Mouse (Mus musculus) kidney, embryonic 14.5 days (tissue): ENCODE measurements at regions not wholly inside any gene's neighbourhood (a gene's known extent, or its start where the extent isn't known, plus 50 kb on each side); places are given as distances from the start of the nearest gene placed in this dataset.
"Not testable (repeated sequence)": the region's sequence is repeated elsewhere in the genome, so short reads cannot be mapped to it uniquely, and the experiment has no call there.

Source experiments
- ATAC-seq: fragments of 200-750 bp; cut with Nextera tagmentation; 2 replicates; pipeline ENCODE4 v1.8.0; 2017; ENCODE audit warnings: moderate number of reproducible peaks, mild to moderate bottlenecking, moderate TSS enrichment, moderate library complexity; ENCODE audit not compliant: low FRiP score, low TSS enrichment
- H3K27ac ChIP-seq: fragments of 300-500 bp; sonication (generic); 2 replicates; pipeline ENCODE4 v1.5.1; 2014; ENCODE audit warnings: low read depth, mild to moderate bottlenecking, low read length, moderate library complexity, mixed read lengths
- H3K27me3 ChIP-seq: fragments of 300-500 bp; sonication (generic); 2 replicates; pipeline ENCODE4 v1.6.1; 2014; ENCODE audit warnings: mild to moderate bottlenecking, low read length; ENCODE audit not compliant: control insufficient read depth, insufficient read depth
- H3K36me3 ChIP-seq: fragments of 300-500 bp; sonication (generic); 2 replicates; pipeline ENCODE4 v1.6.1; 2014; ENCODE audit warnings: low read length, mixed read lengths; ENCODE audit not compliant: control insufficient read depth, insufficient read depth
- H3K4me1 ChIP-seq: fragments of 300-500 bp; sonication (generic); 2 replicates; pipeline ENCODE4 v1.6.1; 2014; ENCODE audit warnings: low read length, mixed read lengths; ENCODE audit not compliant: control insufficient read depth, insufficient read depth
- H3K4me2 ChIP-seq: fragments of 300-500 bp; sonication (generic); replicated peaks from 2 replicates; pipeline ENCODE4 v1.6.1; 2014; ENCODE audit warnings: low read depth, mild to moderate bottlenecking, low read length
- H3K4me3 ChIP-seq: fragments of 300-500 bp; sonication (generic); 2 replicates; pipeline ENCODE4 v1.5.1; 2014; ENCODE audit warnings: mild to moderate bottlenecking, low read length
- H3K9ac ChIP-seq: fragments of 300-500 bp; sonication (generic); 2 replicates; pipeline ENCODE4 v1.6.1; 2014; ENCODE audit warnings: low read depth, mild to moderate bottlenecking, low read length, moderate library complexity
- H3K9me3 ChIP-seq: fragments of 300-500 bp; sonication (generic); 2 replicates; pipeline ENCODE4 v1.6.1; 2016; ENCODE audit warnings: low read length; ENCODE audit not compliant: control insufficient read depth
- WGBS: fragments of 180-500 bp; shearing (Covaris S2); extraction: QIAGEN DNeasy Blood & Tissue Kit; methylation state at CpG from one replicate; pipeline ENCODE4 v1.1.7; 2014; 5-methylcytosine and 5-hydroxymethylcytosine counted together

- Histone ChIP-seq H3K4me1 (no peaks in the 10 kb centered on the region), H3K36me3 (no peaks in the 10 kb centered on the region), H3K27me3 (no peaks in the 10 kb centered on the region), H3K9ac (no peak overlapping the region), H3K27ac (no peak overlapping the region), H3K9me3 (no peaks in the 10 kb centered on the region), H3K4me2 (no peak overlapping the region), H3K4me3 (no peak overlapping the region)
- whole genome bisulfite sequencing = 84% methylated on average over 10 of the region's 10 CpGs
- ATAC-seq = no peak
These were observed 155.6 kb upstream of the Ipo5 start for GRCm38 (mm10) chr14:120755389-120755788.

- Histone ChIP-seq H3K27ac (no peak overlapping the region), H3K27me3 (no peaks in the 10 kb centered on the region), H3K4me1 (no peaks in the 10 kb centered on the region), H3K36me3 (no peaks in the 10 kb centered on the region), H3K4me2 (no peak overlapping the region), H3K9me3 (no peaks in the 10 kb centered on the region), H3K4me3 (no peak overlapping the region), H3K9ac (no peak overlapping the region)
- no peak for ATAC-seq
- WGBS = 90% methylated on average over 14 of the region's 14 CpGs
These were observed 152.7 kb upstream of the Ipo5 start for GRCm38 (mm10) chr14:120758200-120758830.

GRCm38 (mm10) chr14:120762168-120762567, 148.9 kb upstream of the Ipo5 start:
- Histone ChIP-seq H3K27ac (no peak overlapping the region), H3K4me1 (no peaks in the 10 kb centered on the region), H3K27me3 (no peaks in the 10 kb centered on the region), H3K4me3 (no peak overlapping the region), H3K4me2 (no peak overlapping the region), H3K9me3 (no peaks in the 10 kb centered on the region), H3K9ac (no peak overlapping the region), H3K36me3 (no peaks in the 10 kb centered on the region)
- no peak for ATAC-seq
- WGBS = 81% methylated on average over 7 of the region's 7 CpGs

- H3K4me3 ChIP-seq = no peak overlapping the region
- no peak overlapping the region for H3K4me2 ChIP-seq
- H3K9me3 ChIP-seq = no peaks in the 10 kb centered on the region
- H3K27me3 ChIP-seq = no peaks in the 10 kb centered on the region
- WGBS = 81% methylated on average over 11 of the region's 11 CpGs
- H3K27ac ChIP-seq = no peak overlapping the region
- H3K36me3 ChIP-seq = no peaks in the 10 kb centered on the region
- no peaks in the 10 kb centered on the region for H3K4me1 ChIP-seq
- H3K9ac ChIP-seq = no peak overlapping the region
- no peak for ATAC-seq
These were observed 148.3 kb upstream of the Ipo5 start for GRCm38 (mm10) chr14:120762733-120763132.

GRCm38 (mm10) chr14:120763796-120764195, 147.2 kb upstream of the Ipo5 start:
- Histone ChIP-seq H3K4me2 (no peak overlapping the region), H3K27me3 (no peaks in the 10 kb centered on the region), H3K4me3 (no peak overlapping the region), H3K4me1 (no peaks in the 10 kb centered on the region), H3K9me3 (no peaks in the 10 kb centered on the region; the same call in 1 of the 2 replicates), H3K9ac (no peak overlapping the region), H3K27ac (no peak overlapping the region), H3K36me3 (no peaks in the 10 kb centered on the region)
- 77% methylated on average over 5 of the region's 5 CpGs for WGBS
- ATAC-seq = no peak

- WGBS = 75% methylated on average over 3 of the region's 3 CpGs
- Histone ChIP-seq H3K9me3 (no peaks in the 10 kb centered on the region; the same call in 1 of the 2 replicates), H3K4me1 (no peaks in the 10 kb centered on the region)
These were observed 146.6 kb upstream of the Ipo5 start for GRCm38 (mm10) chr14:120764386-120764785.

GRCm38 (mm10) chr14:120766451-120766850, 144.6 kb upstream of the Ipo5 start:
- Histone ChIP-seq H3K27ac (no peak overlapping the region), H3K27me3 (no peaks in the 10 kb centered on the region), H3K9ac (no peak overlapping the region), H3K9me3 (no peaks in the 10 kb centered on the region; the same call in 1 of the 2 replicates), H3K4me1 (no peaks in the 10 kb centered on the region), H3K36me3 (no peaks in the 10 kb centered on the region), H3K4me2 (no peak overlapping the region), H3K4me3 (no peak overlapping the region)
- no peak for ATAC-seq
- whole genome bisulfite sequencing = 94% methylated on average over 5 of the region's 5 CpGs

More at GRCm38 (mm10) chr14:120764386-120764785, 146.6 kb upstream of the Ipo5 start:
- Histone ChIP-seq H3K27me3 (no peaks in the 10 kb centered on the region), H3K27ac (no peak overlapping the region), H3K36me3 (no peaks in the 10 kb centered on the region), H3K4me3 (no peak overlapping the region), H3K9ac (no peak overlapping the region), H3K4me2 (no peak overlapping the region)
- no peak for ATAC-seq

GRCm38 (mm10) chr14:120770579-120770978, 140.4 kb upstream of the Ipo5 start:
- no peak for ATAC-seq
- no peak overlapping the region for H3K27ac ChIP-seq
- 56% methylated on average over 3 of the region's 3 CpGs for WGBS

GRCm38 (mm10) chr14:120773001-120773400, 138.0 kb upstream of the Ipo5 start:
- WGBS = 78% methylated on average over 3 of the region's 4 CpGs

More at GRCm38 (mm10) chr14:120770579-120770978, 140.4 kb upstream of the Ipo5 start:
- no peaks in the 10 kb centered on the region for H3K36me3 ChIP-seq
- H3K4me1 ChIP-seq = no peaks in the 10 kb centered on the region
- H3K4me3 ChIP-seq = no peak overlapping the region
- no peak overlapping the region for H3K9ac ChIP-seq
- H3K4me2 ChIP-seq = no peak overlapping the region
- no peaks in the 10 kb centered on the region; the same call in 1 of the 2 replicates for H3K9me3 ChIP-seq
- H3K27me3 ChIP-seq = no peaks in the 10 kb centered on the region

More at GRCm38 (mm10) chr14:120773001-120773400, 138.0 kb upstream of the Ipo5 start:
- ATAC-seq, H3K4me1 ChIP-seq, H3K9ac ChIP-seq, H3K4me2 ChIP-seq, H3K27ac ChIP-seq, H3K9me3 ChIP-seq, H3K4me3 ChIP-seq, H3K27me3 ChIP-seq, H3K36me3 ChIP-seq: not testable (repeated sequence)
